Mouse (Mus musculus) gastrocnemius, adult 18-20 months (tissue): ENCODE measurements around the gene Trip11. TPM values are rescaled to one million over a fixed set of nuclear protein-coding genes. Genes with fewer than 3 reads are reported as not detected.
"Not testable (repeated sequence)": the region's sequence is repeated elsewhere in the genome, so short reads cannot be mapped to it uniquely, and the experiment has no call there.

Experiments used
- DNase-seq: peaks from one replicate; pipeline ENCODE4 v3.0.0; 2021; ENCODE audit warnings: low spot score
- long read RNA-seq, 2 experiments: library from polyadenylated mRNA; stranded (forward); transcript quantifications; one replicate each; pipeline ENCODE4 v2.0.0; 2021
- total RNA-seq, 2 experiments: library from RNA; stranded (reverse); gene quantifications; 2 replicates each; pipeline ENCODE4 v1.2.3; 2021

Gene Trip11
- total RNA-seq, result 10 to 100 TPM; 25.6 to 25.8 TPM
- long read RNA-seq, experiment 1, partial matches to known transcripts, result 5 of 8 reads
- long read RNA-seq, experiment 1, other reads (novel, unspliced or antisense), result 3 of 8 reads
- long read RNA-seq, experiment 2, full-length matches to known transcripts, result 2 of 5 reads
- long read RNA-seq, experiment 2, partial matches to known transcripts, result 0 of 5 reads
- long read RNA-seq, experiment 2, other reads (novel, unspliced or antisense), result 3 of 5 reads

DNA sequence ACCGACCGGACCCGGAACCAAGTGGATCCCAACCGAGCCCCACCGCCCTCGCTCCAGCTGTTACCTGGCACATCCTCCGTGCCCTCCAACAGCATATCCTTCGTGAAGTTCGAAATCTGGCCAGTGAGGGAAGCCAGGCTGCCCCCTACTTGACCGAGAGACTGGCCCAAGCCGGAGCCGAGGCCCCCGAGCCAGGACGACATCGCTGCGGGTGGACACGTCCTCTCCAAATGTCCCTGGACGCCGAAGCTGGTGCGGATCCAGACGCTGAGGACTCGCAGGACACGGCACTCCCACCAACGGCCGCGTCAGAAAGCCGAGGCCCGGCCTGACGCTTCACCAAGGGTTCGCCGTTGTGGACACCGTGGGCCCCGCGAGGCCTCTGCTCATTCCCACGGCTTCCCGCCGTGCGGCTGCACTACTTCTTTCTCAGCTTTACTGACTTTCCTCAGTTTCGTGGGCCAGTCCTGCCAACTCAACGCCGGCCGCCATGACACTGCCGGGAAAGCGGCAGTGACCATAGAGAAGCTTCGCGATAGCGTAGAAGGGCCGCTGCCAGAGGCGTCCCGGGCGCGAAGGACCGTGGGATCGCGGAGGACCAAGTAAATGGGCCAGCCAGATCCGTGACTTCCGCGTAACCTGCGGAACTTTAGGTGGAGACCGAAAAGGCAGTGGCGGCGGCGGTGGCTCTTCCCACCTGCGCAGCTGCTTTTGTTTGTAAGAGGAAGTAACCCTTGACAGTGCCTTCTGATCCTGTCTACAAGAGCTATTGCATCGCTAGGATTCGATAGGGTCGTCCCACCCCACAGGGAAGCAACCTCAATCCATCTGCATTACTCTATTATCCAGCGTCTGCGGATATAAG, at the start of gene Trip11:
Gene Trip11 (minus strand): TSS at position 642 of the 865 bp plus-strand sequence.
- DNase-seq, result peak; percentile 91

DNA sequence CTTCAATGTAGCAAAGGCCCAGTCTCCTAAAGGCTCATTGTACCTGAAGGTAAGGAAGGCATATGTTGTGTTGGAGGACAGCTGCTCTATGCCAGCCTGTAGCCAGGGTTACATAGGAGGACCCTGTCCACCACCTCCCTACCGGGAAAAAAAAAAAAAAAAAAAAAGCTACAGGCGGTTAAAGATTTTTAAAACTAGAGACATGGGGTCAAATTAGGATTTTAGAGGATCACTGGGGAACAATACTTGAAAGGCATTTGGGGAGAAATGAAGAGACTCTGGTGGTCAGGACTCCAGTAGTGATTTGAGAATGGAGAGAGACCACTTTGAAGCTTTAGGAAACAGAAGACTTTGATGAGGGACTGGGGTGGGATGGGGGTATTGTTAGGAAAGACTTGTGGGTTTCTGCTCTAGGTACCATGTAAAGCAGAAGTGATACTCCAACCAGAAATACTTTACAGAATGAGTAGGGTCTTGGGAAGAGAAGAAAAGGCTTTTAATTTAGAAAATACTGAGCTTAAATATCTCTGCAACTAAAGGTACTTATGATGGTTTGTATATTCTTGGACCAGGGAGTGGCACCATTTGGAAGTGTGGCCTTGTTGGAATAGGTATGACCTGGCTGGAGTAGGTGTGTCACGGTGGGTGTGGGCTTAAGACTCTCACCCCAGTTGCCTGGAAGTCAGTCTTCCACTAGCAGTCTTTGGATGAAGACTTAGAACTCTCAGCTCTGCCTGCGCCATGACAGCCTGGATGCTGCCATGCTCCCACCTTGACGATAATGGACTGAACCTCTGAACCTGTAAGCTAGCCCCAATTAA, 46.1 kb upstream of the Trip11 start:
- DNase-seq, result not testable (repeated sequence)

DNA sequence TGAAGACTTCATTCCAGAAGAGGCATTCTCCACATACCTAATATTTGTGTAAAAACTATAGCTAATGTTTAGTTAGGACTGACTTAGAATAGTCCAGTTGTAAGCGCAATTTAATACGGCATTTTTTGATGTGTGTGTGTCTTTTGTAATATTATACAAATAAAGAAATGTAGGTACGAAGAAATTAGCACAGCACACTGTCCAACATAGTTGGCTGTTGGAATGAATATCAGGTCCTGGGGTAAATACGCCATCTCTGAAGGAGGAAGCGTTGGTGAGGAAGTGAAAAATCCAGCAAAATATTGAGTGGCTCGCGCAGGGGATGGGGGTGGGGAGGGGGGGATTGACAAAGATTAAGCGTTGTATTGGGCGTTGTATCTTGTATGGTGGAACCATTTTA, 45.5 kb upstream of the Trip11 start:
- no peak for DNase-seq

DNA sequence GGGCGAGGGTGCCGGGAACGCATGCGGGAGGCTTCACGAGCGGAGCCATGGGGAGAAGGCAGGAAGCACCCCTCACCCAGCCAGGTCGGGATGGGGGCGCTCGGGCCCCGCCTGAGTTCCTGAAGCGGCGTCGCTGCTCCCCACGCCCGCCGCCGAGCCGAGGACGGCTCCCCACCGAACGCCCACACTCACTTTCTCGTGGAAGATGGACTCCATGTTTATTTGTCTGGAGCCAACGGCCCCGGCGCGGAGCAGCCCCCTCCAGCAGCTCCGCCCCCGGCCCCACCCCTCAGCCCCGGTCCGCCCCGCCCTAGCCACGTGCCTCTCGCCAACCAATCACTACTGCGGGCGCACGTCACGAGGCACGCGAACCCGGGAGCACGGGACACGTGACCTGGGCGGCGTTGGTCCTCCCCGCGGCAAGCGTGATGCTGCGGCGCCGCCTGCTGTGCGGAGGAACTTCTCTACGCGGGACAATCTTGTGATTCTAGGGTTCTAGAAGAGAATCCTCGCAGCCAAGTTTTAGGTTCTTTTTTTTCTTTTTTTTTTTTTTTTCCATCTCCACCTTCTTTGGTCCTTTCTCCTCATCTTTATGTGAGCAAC, 45.0 kb upstream of the Trip11 start, which contains the start of gene Atxn3:
Gene Atxn3 (minus strand): TSS at position 305 of the 603 bp plus-strand sequence.
- DNase-seq, result peak; percentile 97

DNA sequence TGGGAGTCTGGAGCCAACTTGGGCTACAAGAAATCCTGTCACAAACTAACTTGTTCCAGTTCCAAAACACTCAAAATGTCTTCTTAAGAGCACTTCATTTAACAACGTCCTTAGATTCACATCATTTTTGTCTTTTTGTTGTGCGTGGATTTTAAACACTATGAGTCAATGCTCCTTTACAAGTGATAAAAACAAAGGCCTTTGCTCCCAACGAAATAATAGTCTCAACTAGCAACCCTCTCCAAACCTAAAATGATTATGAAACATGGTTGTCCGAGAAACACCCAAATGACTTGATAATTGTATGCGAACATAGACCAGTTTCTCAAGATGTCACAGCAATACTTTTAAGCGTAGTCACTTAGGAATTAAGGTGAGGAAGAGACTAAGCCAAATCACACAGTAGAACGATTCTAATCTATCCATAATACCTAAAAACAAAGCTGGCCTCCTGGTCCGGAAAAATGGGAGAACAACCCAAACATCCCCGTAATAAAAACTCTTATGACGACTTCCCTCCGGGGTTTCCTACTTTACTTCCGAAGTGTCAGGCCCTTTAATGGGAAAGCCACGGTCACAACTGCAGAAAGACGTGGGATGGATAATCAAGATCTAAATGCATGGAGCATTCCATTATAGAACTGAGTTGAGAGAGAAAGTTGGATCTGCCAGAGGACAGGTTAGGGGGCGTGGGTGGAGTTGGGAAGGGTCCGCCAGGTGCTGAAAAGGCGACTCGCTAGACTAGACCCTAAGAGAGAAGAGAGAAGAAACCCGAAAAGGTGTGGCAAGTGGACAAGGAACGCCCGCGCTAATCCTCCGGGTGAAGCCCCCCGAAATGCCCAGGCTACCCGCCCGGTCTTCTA, 44.2 kb upstream of the Trip11 start:
- DNase-seq, result peak; percentile 7

- DNase-seq, result not testable (repeated sequence)
Measured at GRCm38 (mm10) chr12:101955821-101956220, 42.8 kb upstream of the Trip11 start.

- no peak for DNase-seq
Measured at GRCm38 (mm10) chr12:101948801-101949200, 35.7 kb upstream of the Trip11 start.

DNA sequence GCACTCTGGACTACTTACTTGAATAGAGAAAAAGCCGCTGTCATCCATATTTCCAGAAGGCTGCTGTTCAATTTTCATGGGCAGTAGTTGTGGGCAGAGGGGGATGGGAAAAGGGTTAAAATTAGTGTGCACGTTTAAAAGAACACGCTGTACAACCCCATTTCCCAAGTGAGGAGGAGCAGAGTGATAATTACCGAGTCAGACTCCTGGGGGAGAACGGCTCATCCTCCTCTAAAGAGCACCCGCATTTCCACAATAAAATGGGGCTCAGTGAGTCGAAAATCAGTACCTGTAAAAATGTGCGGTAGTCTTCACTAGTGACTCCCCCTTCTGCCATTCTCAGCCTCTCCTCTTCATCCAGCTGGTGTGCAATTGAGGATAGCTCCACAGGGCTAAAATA, 34.9 kb upstream of the Trip11 start:
- no peak for DNase-seq

DNA sequence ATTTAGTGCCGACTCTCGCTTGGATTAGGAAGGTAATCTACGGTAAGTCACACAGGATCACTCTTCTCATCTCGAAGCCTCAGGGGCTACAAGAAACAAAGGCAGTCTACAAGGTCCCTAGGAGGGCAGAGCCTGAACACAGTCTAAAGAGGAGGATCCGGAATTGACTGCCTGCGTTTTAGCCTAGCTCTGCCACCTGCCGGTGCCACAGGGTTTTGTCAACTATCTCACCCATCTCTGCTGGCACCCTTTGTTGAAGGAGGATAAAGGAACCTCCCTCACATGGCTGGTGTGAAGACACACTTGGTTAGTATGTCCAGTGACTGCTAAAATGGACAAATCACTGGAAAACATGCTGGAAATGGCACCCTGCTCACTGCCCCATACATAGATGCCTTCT, 24.5 kb upstream of the Trip11 start:
- no peak for DNase-seq

DNA sequence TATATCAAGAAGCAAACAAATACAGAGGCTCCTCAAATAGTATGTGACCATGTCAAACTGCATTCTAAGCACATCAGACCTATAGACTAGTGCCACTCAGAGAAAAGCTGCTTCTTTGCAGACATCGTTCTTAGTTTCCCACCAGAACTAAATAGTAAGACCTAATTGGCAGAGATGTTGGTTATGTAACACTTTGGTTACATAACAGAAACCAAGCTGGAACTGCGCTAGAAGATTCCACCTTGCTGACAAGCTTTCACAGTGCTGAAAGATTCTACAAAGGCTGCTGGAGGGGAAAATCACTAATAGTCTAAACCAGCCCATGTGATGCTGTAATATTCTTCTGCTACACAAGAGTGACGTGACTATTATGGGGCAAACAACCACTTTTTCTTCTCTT, 22.2 kb upstream of the Trip11 start:
- DNase-seq, result no peak

GRCm38 (mm10) chr12:101928423-101928822, 15.4 kb upstream of the Trip11 start:
- DNase-seq, result no peak

- no peak for DNase-seq
Measured at GRCm38 (mm10) chr12:101922313-101922712, 9.2 kb upstream of the Trip11 start.

DNA sequence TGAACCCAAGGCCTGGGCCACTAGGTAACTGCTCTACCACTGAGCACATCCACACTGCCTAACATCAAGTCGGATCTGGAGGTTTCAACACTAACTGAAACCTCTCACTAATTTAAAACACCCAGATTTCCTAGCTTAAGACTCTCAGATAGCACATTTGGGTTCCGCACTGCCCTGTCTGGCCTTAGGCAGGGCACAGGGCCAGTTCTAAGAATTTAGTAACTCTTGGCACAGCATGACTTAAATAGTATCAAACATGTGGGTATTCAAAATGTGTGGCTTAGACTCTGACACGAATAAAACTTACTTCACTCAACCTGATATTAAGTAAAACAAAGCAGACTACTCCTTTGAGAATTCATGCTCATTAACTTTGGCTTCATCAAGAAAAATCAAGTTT, 6.8 kb upstream of the Trip11 start:
- DNase-seq, result no peak

- DNase-seq, result no peak
Measured at GRCm38 (mm10) chr12:101917165-101917564, 4.1 kb upstream of the Trip11 start.

DNA sequence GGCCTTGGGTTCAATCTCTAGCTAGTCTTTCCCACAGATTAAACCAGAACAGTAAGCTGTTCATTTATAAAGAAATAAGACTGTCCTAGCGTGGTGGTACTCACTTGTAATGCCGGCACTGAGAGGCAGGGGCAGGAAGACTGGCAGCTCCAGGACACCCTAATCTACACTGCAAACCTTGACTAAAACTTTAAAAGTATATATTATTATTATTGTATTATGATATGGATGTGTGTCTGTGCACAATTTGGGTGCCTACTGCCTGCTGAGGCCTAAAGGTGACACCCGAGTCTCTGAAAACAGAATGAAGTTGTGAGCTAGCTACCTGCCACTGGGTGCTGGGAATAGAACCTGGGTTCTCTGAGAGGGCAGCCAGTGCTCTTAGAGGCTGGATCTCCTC, 1.7 kb downstream of the Trip11 start:
- no peak for DNase-seq

DNA sequence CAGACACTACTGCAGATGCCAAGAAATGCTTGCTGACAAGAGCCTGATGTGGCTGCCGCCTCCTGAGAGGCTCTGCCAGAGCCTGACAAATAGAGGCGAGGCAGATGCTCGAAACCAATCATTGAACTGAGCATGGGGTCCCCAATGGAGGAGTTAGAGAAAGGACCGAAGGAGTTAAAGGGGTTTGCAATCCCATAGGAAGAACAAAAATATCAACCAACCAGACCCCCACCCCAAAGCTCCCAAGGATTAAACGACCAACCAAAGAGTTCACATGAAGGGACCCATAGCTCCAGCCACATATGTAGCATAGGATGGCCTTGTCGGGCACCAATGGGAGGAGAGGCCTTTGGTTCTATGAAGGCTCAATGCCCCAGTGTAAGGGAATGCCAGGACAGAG, 2.7 kb downstream of the Trip11 start:
- no peak for DNase-seq

DNA sequence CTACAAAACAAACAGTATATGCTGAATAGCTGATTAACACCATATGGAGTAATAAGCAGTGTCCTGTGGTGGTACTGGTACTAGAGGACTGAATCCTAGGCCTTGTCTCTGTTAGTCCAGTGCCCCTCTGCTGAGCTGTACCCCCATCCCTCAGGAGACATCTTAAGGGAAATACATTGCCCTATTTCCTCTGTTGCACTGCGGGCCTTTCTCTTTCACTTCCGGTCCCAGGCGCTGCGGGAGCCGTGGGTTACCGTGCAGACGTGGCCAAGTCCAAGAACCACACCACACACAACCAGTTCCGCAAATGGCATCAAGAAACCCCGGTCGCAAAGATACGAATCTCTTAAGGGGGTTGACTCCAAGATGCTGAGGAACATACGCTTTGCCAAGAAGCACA, 7.2 kb downstream of the Trip11 start:
- DNase-seq, result no peak

DNA sequence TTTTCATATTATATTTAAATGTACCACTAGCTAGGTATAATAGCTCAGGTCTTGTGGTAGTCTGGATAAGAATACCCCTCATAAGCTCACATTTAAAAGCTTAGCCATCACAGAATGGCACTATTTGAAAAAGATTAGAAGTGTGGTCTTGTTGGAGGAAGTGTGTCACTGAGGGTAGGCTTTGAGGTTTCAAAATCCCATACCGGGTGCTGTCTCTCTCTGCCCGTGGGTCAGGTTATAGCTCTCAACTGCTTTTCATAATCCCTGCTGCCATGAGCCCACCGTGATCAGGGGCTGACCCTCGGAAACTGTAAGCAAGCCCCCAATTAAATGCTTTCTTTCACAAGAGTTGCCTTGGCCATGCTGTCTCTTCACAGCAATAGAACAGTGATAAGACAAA, 8.2 kb downstream of the Trip11 start:
- no peak for DNase-seq

DNA sequence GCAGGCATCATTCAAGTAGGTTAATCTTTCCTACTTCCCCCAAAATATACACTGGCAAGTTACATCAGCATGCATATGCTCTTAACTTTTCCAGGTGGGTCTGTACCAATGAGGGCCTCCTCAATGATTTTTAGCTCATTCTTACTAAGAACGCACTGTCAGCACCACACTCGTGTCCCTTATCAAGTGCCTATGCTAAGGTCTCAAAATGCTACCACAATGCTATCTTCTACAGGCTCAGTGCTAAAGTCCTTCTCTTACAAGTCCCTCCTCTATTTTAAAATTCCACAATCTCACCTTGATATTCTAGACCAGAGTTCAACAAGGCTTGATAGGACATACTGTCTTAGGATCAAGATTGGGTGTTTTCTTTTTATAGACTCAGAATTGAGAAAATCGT, 8.9 kb downstream of the Trip11 start:
- DNase-seq, result no peak

- no peak for DNase-seq
Measured at GRCm38 (mm10) chr12:101899671-101900245, 13.3 kb downstream of the Trip11 start.
